Comparison of ENCODE assay signal across 22 mouse cellular contexts in the genomic region with DNA sequence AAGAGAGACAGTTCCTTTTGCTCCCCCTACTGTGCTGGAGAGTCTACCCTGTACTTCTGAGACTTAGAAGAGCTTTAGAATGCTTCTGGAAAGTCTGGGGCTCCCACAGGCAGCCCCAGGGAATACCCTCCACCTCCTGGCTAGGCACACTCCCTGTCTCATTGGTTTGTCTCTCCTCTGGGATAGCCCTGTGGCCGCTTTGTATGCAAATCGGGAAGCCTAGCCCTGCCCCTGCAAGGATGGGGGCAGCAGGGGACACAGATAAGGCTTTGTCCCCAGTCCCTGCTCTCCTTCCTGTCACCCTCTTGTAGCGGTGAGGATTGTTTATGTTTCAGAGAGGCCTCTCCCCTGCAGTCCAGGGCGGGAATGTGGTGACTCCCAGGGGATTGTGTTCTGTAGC. TPM values are rescaled to one million over a fixed set of nuclear protein-coding genes. Genes with fewer than 3 reads are reported as not detected.
DNase-seq lines count a peak whose midpoint lies in the region; ATAC-seq lines count a peak whose summit lies in the region.
"Had no signal": no experiment of that assay in that cellular context is flagged by ENCODE, and none has a peak within 500 bp of the region (broad histone marks: within the 10 kb centered on the region; RNA-seq: fewer than 3 reads in every experiment).

No protein-coding gene starts in this region.

- DNase-seq in heart, embryonic 10.5 days (ENCODE audit: low spot score) = no peak
- no peak for DNase-seq in heart, postnatal 10 days
- no peak for DNase-seq in hindbrain, embryonic 14.5 days (ENCODE audit: low spot score)
- DNase-seq in midbrain, embryonic 11.5 days (ENCODE audit: low spot score, missing footprints) = peak; percentile 87
- DNase-seq in adrenal gland, postnatal 14 days = no peak
- DNase-seq: adrenal gland, postnatal 10 days; cerebellum, postnatal 10 days; gastrocnemius, postnatal 36 days; kidney, adult 2 months; kidney, postnatal 25 days; layer of hippocampus, postnatal 36 days; thymus, adult 2 months had no signal

- peaks cover 57% of the 10 kb centered on the region for H3K4me1 ChIP-seq in heart, embryonic 10.5 days
- H3K4me1 ChIP-seq in hindbrain, embryonic 12.5 days = peaks cover 29% of the 10 kb centered on the region
- H3K4me1 ChIP-seq in hindbrain, embryonic 14.5 days (replicated peaks; ENCODE audit: control insufficient read depth, insufficient read depth, low read length) = peaks cover 13% of the 10 kb centered on the region; the same call in 1 of the 2 replicates
- peaks cover 19% of the 10 kb centered on the region for H3K4me1 ChIP-seq in midbrain, embryonic 11.5 days (ENCODE audit: control insufficient read depth, insufficient read depth, low read length)
- H3K4me1 ChIP-seq in midbrain, embryonic 13.5 days (replicated peaks) = peaks cover 24% of the 10 kb centered on the region
- H3K4me1 ChIP-seq in hindbrain, embryonic 13.5 days (replicated peaks) = peaks cover 27% of the 10 kb centered on the region

- H3K9ac ChIP-seq in hindbrain, embryonic 12.5 days = 0 out of 2 replicates have a peak overlapping the region, but pooled peaks have one; percentile 6
- H3K9ac ChIP-seq in hindbrain, embryonic 14.5 days = no peak overlapping the region
- no peak overlapping the region for H3K9ac ChIP-seq in midbrain, embryonic 11.5 days (ENCODE audit: low read length)
- H3K9ac ChIP-seq in midbrain, embryonic 13.5 days (replicated peaks) = no peak overlapping the region
- peak overlapping the region; percentile 43; the same call in 1 of the 2 replicates for H3K9ac ChIP-seq in hindbrain, embryonic 13.5 days
- H3K9ac ChIP-seq: embryonic facial prominence, embryonic 15.5 days; hindbrain, embryonic 15.5 days; liver, embryonic 15.5 days; neural tube, embryonic 12.5 days had no signal

- no peak for ATAC-seq in hindbrain, embryonic 12.5 days (ENCODE audit: low FRiP score)
- ATAC-seq in hindbrain, embryonic 14.5 days (ENCODE audit: low FRiP score) = no peak
- 0 out of 2 replicates have a peak, but pooled peaks have one; percentile 29 for ATAC-seq in midbrain, embryonic 11.5 days (ENCODE audit: low FRiP score)
- ATAC-seq in midbrain, embryonic 13.5 days = no peak
- no peak for ATAC-seq in hindbrain, embryonic 13.5 days (ENCODE audit: low FRiP score)
- ATAC-seq: midbrain, embryonic 16.5 days had no signal

- peaks cover 49% of the 10 kb centered on the region for H3K36me3 ChIP-seq in heart, embryonic 10.5 days
- H3K36me3 ChIP-seq in hindbrain, embryonic 12.5 days = peaks cover 44% of the 10 kb centered on the region
- peaks cover 34% of the 10 kb centered on the region for H3K36me3 ChIP-seq in hindbrain, embryonic 14.5 days (replicated peaks; ENCODE audit: control insufficient read depth, insufficient read depth)
- H3K36me3 ChIP-seq in midbrain, embryonic 11.5 days (ENCODE audit: control insufficient read depth, insufficient read depth, low read length) = peaks cover 2% of the 10 kb centered on the region
- H3K36me3 ChIP-seq in midbrain, embryonic 13.5 days = peaks cover 61% of the 10 kb centered on the region
- H3K36me3 ChIP-seq in hindbrain, embryonic 13.5 days = peaks cover 81% of the 10 kb centered on the region
- H3K36me3 ChIP-seq: G1E; liver, embryonic 15.5 days had no signal

- H3K9me3 ChIP-seq in heart, embryonic 10.5 days = no peaks in the 10 kb centered on the region
- H3K9me3 ChIP-seq in hindbrain, embryonic 12.5 days (replicated peaks) = no peaks in the 10 kb centered on the region
- H3K9me3 ChIP-seq in hindbrain, embryonic 14.5 days (ENCODE audit: control insufficient read depth, low read length) = no peaks in the 10 kb centered on the region
- H3K9me3 ChIP-seq in midbrain, embryonic 11.5 days (ENCODE audit: control insufficient read depth, low read length) = no peaks in the 10 kb centered on the region
- no peaks in the 10 kb centered on the region for H3K9me3 ChIP-seq in midbrain, embryonic 13.5 days
- no peaks in the 10 kb centered on the region for H3K9me3 ChIP-seq in hindbrain, embryonic 13.5 days
- H3K9me3 ChIP-seq: embryonic facial prominence, embryonic 15.5 days; G1E; hindbrain, embryonic 15.5 days; liver, embryonic 15.5 days; neural tube, embryonic 12.5 days had no signal

- peaks cover 31% of the 10 kb centered on the region; the same call in 1 of the 2 replicates for H3K27me3 ChIP-seq in heart, embryonic 10.5 days (ENCODE audit: insufficient read depth, poor library complexity, severe bottlenecking)
- H3K27me3 ChIP-seq in hindbrain, embryonic 12.5 days = no peaks in the 10 kb centered on the region
- H3K27me3 ChIP-seq in hindbrain, embryonic 14.5 days (ENCODE audit: control insufficient read depth, insufficient read depth, low read length) = no peaks in the 10 kb centered on the region
- H3K27me3 ChIP-seq in midbrain, embryonic 11.5 days (ENCODE audit: control insufficient read depth, insufficient read depth, low read length) = no peaks in the 10 kb centered on the region
- 0 out of 2 replicates have a peak, but pooled peaks cover 2% of the 10 kb centered on the region for H3K27me3 ChIP-seq in midbrain, embryonic 13.5 days
- no peaks in the 10 kb centered on the region for H3K27me3 ChIP-seq in hindbrain, embryonic 13.5 days
- H3K27me3 ChIP-seq: embryonic facial prominence, embryonic 15.5 days; hindbrain, embryonic 15.5 days; neural tube, embryonic 12.5 days had no signal

- no peak overlapping the region for H3K4me2 ChIP-seq in hindbrain, embryonic 12.5 days (replicated peaks)
- H3K4me2 ChIP-seq in hindbrain, embryonic 14.5 days (replicated peaks) = no peak overlapping the region
- H3K4me2 ChIP-seq in midbrain, embryonic 11.5 days = no peak overlapping the region
- H3K4me2 ChIP-seq in midbrain, embryonic 13.5 days (replicated peaks) = no peak overlapping the region
- no peak overlapping the region for H3K4me2 ChIP-seq in hindbrain, embryonic 13.5 days
- H3K4me2 ChIP-seq: embryonic facial prominence, embryonic 15.5 days; hindbrain, embryonic 15.5 days; liver, embryonic 15.5 days; neural tube, embryonic 12.5 days had no signal

- intact Hi-C loops in heart, postnatal 10 days (cut with DNase I) = no loop called here

- WGBS in heart, embryonic 10.5 days = 9% methylated on average over 4 of the region's 4 CpGs
- 34% methylated on average over 4 of the region's 4 CpGs for WGBS in hindbrain, embryonic 12.5 days
- WGBS in hindbrain, embryonic 14.5 days = 36% methylated on average over 4 of the region's 4 CpGs
- 33% methylated on average over 4 of the region's 4 CpGs for WGBS in midbrain, embryonic 11.5 days
- WGBS in midbrain, embryonic 13.5 days = 56% methylated on average over 4 of the region's 4 CpGs
- WGBS in hindbrain, embryonic 13.5 days = 33% methylated on average over 4 of the region's 4 CpGs

- peak overlapping the region; percentile 76 for H3K27ac ChIP-seq in heart, embryonic 10.5 days
- H3K27ac ChIP-seq in hindbrain, embryonic 12.5 days = no peak overlapping the region
- H3K27ac ChIP-seq in hindbrain, embryonic 14.5 days = no peak overlapping the region
- H3K27ac ChIP-seq in midbrain, embryonic 11.5 days (ENCODE audit: low read depth, low read length) = no peak overlapping the region
- no peak overlapping the region for H3K27ac ChIP-seq in midbrain, embryonic 13.5 days
- no peak overlapping the region for H3K27ac ChIP-seq in hindbrain, embryonic 13.5 days
- H3K27ac ChIP-seq: embryonic facial prominence, embryonic 15.5 days; hindbrain, embryonic 15.5 days; liver, embryonic 15.5 days; neural tube, embryonic 12.5 days had no signal

- H3K4me3 ChIP-seq in heart, embryonic 10.5 days = no peak overlapping the region
- no peak overlapping the region for H3K4me3 ChIP-seq in hindbrain, embryonic 12.5 days
- no peak overlapping the region for H3K4me3 ChIP-seq in hindbrain, embryonic 14.5 days (replicated peaks; ENCODE audit: low read length)
- no peak overlapping the region for H3K4me3 ChIP-seq in midbrain, embryonic 11.5 days (ENCODE audit: low read depth, low read length)
- H3K4me3 ChIP-seq in midbrain, embryonic 13.5 days (replicated peaks) = no peak overlapping the region
- H3K4me3 ChIP-seq in hindbrain, embryonic 13.5 days = no peak overlapping the region
- H3K4me3 ChIP-seq: embryonic facial prominence, embryonic 15.5 days; hindbrain, embryonic 15.5 days; liver, embryonic 15.5 days; neural tube, embryonic 12.5 days had no signal

RNA-seq across cellular contexts. Expression of gene Tyro3, which starts 11.3 kb away (rescaled TPM):
- 8.9 and 11.6 TPM in 2 replicates for polyA plus RNA-seq in heart, embryonic 10.5 days (2016; fragmentation: Nextera tagmentation; extraction: Ambion mirVana)
- 1 to 10 TPM; 5.0 to 6.6 TPM for total RNA-seq in heart, postnatal 10 days (2021)
- polyA plus RNA-seq in hindbrain, embryonic 12.5 days (2016; fragmentation: Nextera tagmentation; extraction: Ambion mirVana) = 27.1 and 27.8 TPM in 2 replicates
- polyA plus RNA-seq in hindbrain, embryonic 14.5 days (2014; fragmentation: Nextera tagmentation; extraction: Ambion mirVana) = 26.4 and 26.7 TPM in 2 replicates
- polyA plus RNA-seq in midbrain, embryonic 11.5 days (2014; fragmentation: Nextera tagmentation; extraction: Ambion mirVana) = 19.1 and 22.6 TPM in 2 replicates
- polyA plus RNA-seq in midbrain, embryonic 13.5 days (2015; fragmentation: Nextera tagmentation; extraction: Ambion mirVana) = 15.7 and 16.1 TPM in 2 replicates
- 19.4 and 20.0 TPM in 2 replicates for polyA plus RNA-seq in hindbrain, embryonic 13.5 days (2015; fragmentation: Nextera tagmentation; extraction: Ambion mirVana)
- 6.0 and 7.7 TPM in 2 replicates for total RNA-seq in adrenal gland, postnatal 14 days (2021)

RNA-seq across cellular contexts. Expression of gene Rpap1, which starts 21.5 kb away (rescaled TPM):
- 31.4 and 32.0 TPM in 2 replicates for polyA plus RNA-seq in heart, embryonic 10.5 days (2016; fragmentation: Nextera tagmentation; extraction: Ambion mirVana)
- 10 to 100 TPM; 13.7 to 14.4 TPM for total RNA-seq in heart, postnatal 10 days (2021)
- polyA plus RNA-seq in hindbrain, embryonic 12.5 days (2016; fragmentation: Nextera tagmentation; extraction: Ambion mirVana) = 29.3 and 31.0 TPM in 2 replicates
- polyA plus RNA-seq in hindbrain, embryonic 14.5 days (2014; fragmentation: Nextera tagmentation; extraction: Ambion mirVana) = 15.8 and 18.1 TPM in 2 replicates
- polyA plus RNA-seq in midbrain, embryonic 11.5 days (2014; fragmentation: Nextera tagmentation; extraction: Ambion mirVana) = 18.2 and 22.8 TPM in 2 replicates
- polyA plus RNA-seq in midbrain, embryonic 13.5 days (2015; fragmentation: Nextera tagmentation; extraction: Ambion mirVana) = 25.1 and 26.8 TPM in 2 replicates
- 22.2 and 22.6 TPM in 2 replicates for polyA plus RNA-seq in hindbrain, embryonic 13.5 days (2015; fragmentation: Nextera tagmentation; extraction: Ambion mirVana)
- 14.8 and 18.9 TPM in 2 replicates for total RNA-seq in adrenal gland, postnatal 14 days (2021)

RNA-seq across cellular contexts. Expression of gene Ltk, which starts 48.6 kb away (rescaled TPM):
- polyA plus RNA-seq in heart, embryonic 10.5 days (2016; fragmentation: Nextera tagmentation; extraction: Ambion mirVana) = 0.10 and 0.13 TPM in 2 replicates
- total RNA-seq in heart, postnatal 10 days (2021) = under 1 TPM in 1 of 2 experiments, not detected in 1; 0.15 TPM
- polyA plus RNA-seq in hindbrain, embryonic 12.5 days (2016; fragmentation: Nextera tagmentation; extraction: Ambion mirVana) = 0.23 and 0.34 TPM in 2 replicates
- 1.6 and 2.7 TPM in 2 replicates for polyA plus RNA-seq in hindbrain, embryonic 14.5 days (2014; fragmentation: Nextera tagmentation; extraction: Ambion mirVana)
- polyA plus RNA-seq in midbrain, embryonic 11.5 days (2014; fragmentation: Nextera tagmentation; extraction: Ambion mirVana) = 0.05 TPM in 1 of 2 replicates, not detected in the other
- polyA plus RNA-seq in midbrain, embryonic 13.5 days (2015; fragmentation: Nextera tagmentation; extraction: Ambion mirVana) = 0.55 and 0.65 TPM in 2 replicates
- polyA plus RNA-seq in hindbrain, embryonic 13.5 days (2015; fragmentation: Nextera tagmentation; extraction: Ambion mirVana) = 0.91 and 1.4 TPM in 2 replicates
- total RNA-seq in adrenal gland, postnatal 14 days (2021) = 0.86 and 1.1 TPM in 2 replicates
- total RNA-seq: gastrocnemius, postnatal 36 days had no signal
- polyA plus RNA-seq: G1E; limb, embryonic 11.5 days had no signal

Comparison
In these comparisons a context has a peak if more than half of its experiments do, and no peak if none do; other contexts are left out.
1. H3K9ac ChIP-seq: peak in hindbrain, embryonic 12.5 days (single experiment) and hindbrain, embryonic 13.5 days (single experiment); none in hindbrain, embryonic 14.5 days (single experiment), midbrain, embryonic 11.5 days (single experiment) and midbrain, embryonic 13.5 days (single experiment).